Mouse (Mus musculus) heart, embryonic 16.5 days (tissue): ENCODE results near the gene Inpp5d. TPM values are rescaled to one million over a fixed set of nuclear protein-coding genes. Genes with fewer than 3 reads are reported as not detected.

ENCODE experiments used
- ATAC-seq: fragments of 200-750 bp; cut with Nextera tagmentation; replicated peaks from 2 replicates; pipeline ENCODE4 v1.8.0; 2017; ENCODE audit warnings: moderate number of reproducible peaks; ENCODE audit not compliant: insufficient read depth, low FRiP score; ENCODE audit errors: extremely low read depth
- H3K27ac ChIP-seq: fragments of 300-500 bp; sonication (generic); 2 replicates; pipeline ENCODE4 v1.5.1; 2014; ENCODE audit warnings: mild to moderate bottlenecking, low read length, control low read depth, moderate library complexity
- H3K27me3 ChIP-seq: fragments of 300-500 bp; sonication (generic); 2 replicates; pipeline ENCODE4 v1.6.1; 2014; ENCODE audit warnings: low read length, mixed read lengths; ENCODE audit not compliant: control insufficient read depth, insufficient read depth
- H3K36me3 ChIP-seq: fragments of 300-500 bp; sonication (generic); 2 replicates; pipeline ENCODE4 v1.6.1; 2014; ENCODE audit not compliant: control insufficient read depth, insufficient read depth
- H3K4me1 ChIP-seq: fragments of 300-500 bp; sonication (generic); 2 replicates; pipeline ENCODE4 v1.6.1; 2014; ENCODE audit warnings: low read length, mixed read lengths; ENCODE audit not compliant: control insufficient read depth, insufficient read depth
- H3K4me2 ChIP-seq: fragments of 300-500 bp; sonication (generic); 2 replicates; pipeline ENCODE4 v1.6.1; 2014; ENCODE audit warnings: low read depth, mild to moderate bottlenecking, control low read depth, low read length
- H3K4me3 ChIP-seq: fragments of 300-500 bp; sonication (generic); 2 replicates; pipeline ENCODE4 v1.5.1; 2014; ENCODE audit warnings: mild to moderate bottlenecking, control low read depth, low read length
- H3K9ac ChIP-seq: fragments of 300-500 bp; sonication (generic); 2 replicates; pipeline ENCODE4 v1.6.1; 2014; ENCODE audit warnings: low read length, control low read depth
- H3K9me3 ChIP-seq: fragments of 300-500 bp; sonication (generic); replicated peaks from 2 replicates; pipeline ENCODE4 v1.6.1; 2016; ENCODE audit warnings: low read length; ENCODE audit not compliant: control insufficient read depth
- WGBS: fragments of 180-500 bp; shearing (Covaris S2); extraction: QIAGEN DNeasy Blood & Tissue Kit; methylation state at CpG from one replicate; pipeline ENCODE4 v1.1.7; 2014; 5-methylcytosine and 5-hydroxymethylcytosine counted together
- polyA plus RNA-seq: library from polyadenylated mRNA; unstranded; fragments of >200 nt; fragmentation: Nextera tagmentation; extraction: Ambion mirVana; gene quantifications from 2 replicates; pipeline ENCODE4 v1.2.1, GENCODE M21; 2015

The Inpp5d gene
- polyA plus RNA-seq, 1 experiment from 2014 or later = 6.9 TPM

DNA sequence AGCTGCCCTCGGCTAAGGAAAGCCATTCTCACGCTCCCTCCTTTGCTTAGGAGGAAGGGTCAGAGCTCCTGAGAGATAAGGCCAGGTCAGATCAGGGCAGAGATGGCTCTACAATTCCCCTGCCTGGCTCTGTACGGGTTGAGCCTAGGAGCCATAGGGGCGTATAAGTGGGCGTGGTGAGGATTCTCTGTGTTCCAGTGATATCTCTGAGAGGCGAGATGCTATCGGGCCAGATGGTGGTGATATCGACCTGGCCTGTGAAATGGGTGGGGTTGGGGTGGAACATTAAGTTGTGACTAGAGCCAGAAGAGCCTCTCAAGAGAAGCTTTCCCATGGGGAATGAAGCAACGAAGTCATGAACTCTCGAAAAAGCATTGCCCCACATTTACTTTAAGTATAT lies 11.5 kb downstream of the Inpp5d start:
- no peak overlapping the region for H3K9ac ChIP-seq
- H3K4me3 ChIP-seq = no peak overlapping the region
- H3K36me3 ChIP-seq = no peaks in the 10 kb centered on the region
- no peak for ATAC-seq
- no peak overlapping the region for H3K27ac ChIP-seq
- 59% methylated on average over 10 of the region's 10 CpGs for WGBS
- no peak overlapping the region for H3K4me2 ChIP-seq
- no peaks in the 10 kb centered on the region for H3K9me3 ChIP-seq
- no peaks in the 10 kb centered on the region; the same call in 1 of the 2 replicates for H3K27me3 ChIP-seq
- H3K4me1 ChIP-seq = peaks cover 6% of the 10 kb centered on the region

DNA sequence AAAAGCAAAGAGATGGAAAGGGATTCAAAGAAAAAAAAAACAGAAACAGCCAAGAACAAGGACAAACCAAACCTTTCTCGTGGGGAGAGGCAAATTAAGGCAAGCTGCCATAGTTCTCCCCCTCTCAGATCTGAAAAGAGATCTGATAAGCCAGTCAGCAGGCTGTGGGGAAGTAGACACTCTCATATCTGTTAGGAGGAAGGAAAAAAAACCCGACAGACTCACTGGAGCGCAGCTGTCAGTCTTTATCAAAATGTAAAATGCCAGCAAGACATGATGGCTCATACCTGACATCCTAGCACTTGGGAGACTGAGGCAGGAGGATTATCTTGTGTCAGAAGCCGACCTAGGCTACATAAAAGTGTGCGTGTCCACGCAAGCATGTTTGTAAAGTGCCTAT lies 12.1 kb downstream of the Inpp5d start:
- no peak overlapping the region for H3K4me3 ChIP-seq
- H3K4me2 ChIP-seq = no peak overlapping the region
- H3K27me3 ChIP-seq = no peaks in the 10 kb centered on the region; the same call in 1 of the 2 replicates
- ATAC-seq = no peak
- no peak overlapping the region for H3K27ac ChIP-seq
- no peaks in the 10 kb centered on the region for H3K36me3 ChIP-seq
- WGBS = 53% methylated on average over 6 of the region's 6 CpGs
- no peak overlapping the region for H3K9ac ChIP-seq
- no peaks in the 10 kb centered on the region for H3K9me3 ChIP-seq
- peaks cover 4% of the 10 kb centered on the region for H3K4me1 ChIP-seq

DNA sequence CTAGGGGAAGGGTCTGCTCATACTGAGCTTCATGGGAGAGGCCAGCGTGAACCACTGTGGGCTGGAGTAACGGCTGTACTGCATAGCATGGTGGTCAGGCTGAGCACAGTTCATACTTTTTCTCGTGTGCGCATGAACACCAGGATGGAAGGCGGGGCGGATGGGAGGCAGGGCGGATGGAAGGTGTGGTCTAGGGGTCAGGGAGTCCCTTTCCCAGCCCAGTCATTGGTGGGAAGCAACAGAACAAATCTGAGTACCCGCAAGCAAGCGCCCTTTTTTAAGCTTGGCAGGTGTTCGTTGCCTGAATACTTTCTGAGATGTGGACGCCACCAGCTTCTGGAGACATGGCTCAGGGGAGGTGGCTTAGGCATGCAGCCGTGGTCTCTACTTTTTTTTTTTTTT lies 16.6 kb downstream of the Inpp5d start:
- Histone ChIP-seq H3K27me3 (no peaks in the 10 kb centered on the region), H3K9ac (no peak overlapping the region), H3K4me3 (no peak overlapping the region), H3K9me3 (no peaks in the 10 kb centered on the region), H3K4me1 (0 out of 2 replicates have a peak, but pooled peaks cover 2% of the 10 kb centered on the region), H3K27ac (no peak overlapping the region), H3K4me2 (no peak overlapping the region), H3K36me3 (no peaks in the 10 kb centered on the region)
- 80% methylated on average over 12 of the region's 12 CpGs for WGBS
- 0 out of 2 replicates have a peak, but pooled peaks have one; percentile 12 for ATAC-seq

DNA sequence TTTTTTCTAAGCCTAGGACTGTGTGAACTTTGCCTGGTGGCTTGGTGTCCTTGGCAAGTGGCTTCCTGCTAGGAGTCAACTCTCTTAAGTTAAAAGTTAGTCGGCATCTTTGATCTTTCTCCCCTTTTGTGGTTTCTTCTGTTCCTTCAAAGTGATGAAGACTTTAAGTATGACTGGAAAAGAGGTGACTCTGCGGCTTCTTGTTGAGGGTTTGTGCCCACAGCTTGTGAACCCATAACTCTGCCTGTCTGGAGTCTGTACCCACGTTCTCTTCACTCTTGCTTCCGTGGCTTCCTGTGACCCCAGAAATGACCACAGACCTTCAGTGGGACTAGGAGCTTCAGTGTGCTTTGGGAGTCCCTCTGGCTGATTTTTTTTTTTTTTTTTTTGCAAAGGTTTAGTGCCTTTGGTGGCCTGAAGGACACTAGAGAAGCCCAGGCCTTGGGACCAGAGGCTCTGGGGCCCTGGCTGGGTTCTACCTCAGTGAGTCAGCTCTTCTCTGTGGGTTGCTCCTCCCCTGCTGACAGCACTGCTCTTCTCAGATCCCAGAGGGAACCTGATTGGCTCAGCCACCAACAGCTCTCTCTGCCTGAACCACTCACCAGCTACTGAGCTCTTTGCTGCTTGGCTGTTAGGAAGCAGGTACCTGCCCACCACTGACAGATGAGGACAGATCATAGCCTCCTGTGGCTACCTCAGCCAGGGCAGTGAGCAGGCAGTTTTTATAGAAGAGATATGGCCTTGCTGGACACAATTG lies 17.2 kb downstream of the Inpp5d start:
- Histone ChIP-seq H3K36me3 (no peaks in the 10 kb centered on the region), H3K9ac (no peak overlapping the region), H3K27ac (no peak overlapping the region), H3K4me1 (0 out of 2 replicates have a peak, but pooled peaks cover 2% of the 10 kb centered on the region), H3K4me3 (no peak overlapping the region), H3K9me3 (no peaks in the 10 kb centered on the region), H3K27me3 (no peaks in the 10 kb centered on the region), H3K4me2 (no peak overlapping the region)
- ATAC-seq = peak; percentile 71
- WGBS = 84% methylated on average over 4 of the region's 4 CpGs

DNA sequence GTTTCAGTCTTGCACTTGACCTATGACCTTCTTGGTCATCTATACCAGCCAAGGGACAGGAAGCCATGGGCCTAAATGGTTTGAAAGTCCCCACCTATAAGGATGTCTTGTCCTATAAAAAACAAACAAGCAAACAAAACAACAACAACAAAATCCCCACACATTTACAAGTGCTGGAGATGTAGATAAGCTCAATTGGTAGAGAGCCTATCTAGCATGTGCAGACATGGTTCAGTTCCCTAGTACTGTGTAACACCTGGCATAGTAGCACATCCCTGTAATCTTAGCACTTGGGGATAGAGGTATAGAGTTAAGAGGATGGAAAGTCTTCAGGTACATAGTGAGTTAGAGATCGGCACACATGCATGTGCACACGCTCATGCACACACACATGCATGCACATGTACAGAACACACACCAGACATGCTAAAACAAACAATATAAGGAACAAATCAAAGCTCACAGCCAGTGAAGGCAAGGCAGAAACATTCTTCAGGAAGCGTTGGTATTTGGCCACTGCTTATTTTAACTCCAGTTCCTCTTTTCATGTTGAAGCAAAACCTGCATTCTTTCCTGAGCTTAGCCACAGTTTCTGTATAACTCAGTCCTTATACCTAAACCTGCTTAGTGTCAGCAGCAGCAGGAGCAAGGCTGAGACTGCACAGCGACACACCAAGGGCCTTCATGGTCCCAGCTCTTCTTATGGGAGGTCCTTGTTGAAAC lies 17.9 kb downstream of the Inpp5d start:
- ATAC-seq = no peak
- 74% methylated on average over 4 of the region's 4 CpGs for WGBS
- no peak overlapping the region for H3K9ac ChIP-seq
- H3K4me2 ChIP-seq = no peak overlapping the region
- 0 out of 2 replicates have a peak, but pooled peaks cover 2% of the 10 kb centered on the region for H3K4me1 ChIP-seq
- no peaks in the 10 kb centered on the region for H3K27me3 ChIP-seq
- no peak overlapping the region for H3K27ac ChIP-seq
- no peaks in the 10 kb centered on the region for H3K9me3 ChIP-seq
- no peaks in the 10 kb centered on the region for H3K36me3 ChIP-seq
- H3K4me3 ChIP-seq = no peak overlapping the region

DNA sequence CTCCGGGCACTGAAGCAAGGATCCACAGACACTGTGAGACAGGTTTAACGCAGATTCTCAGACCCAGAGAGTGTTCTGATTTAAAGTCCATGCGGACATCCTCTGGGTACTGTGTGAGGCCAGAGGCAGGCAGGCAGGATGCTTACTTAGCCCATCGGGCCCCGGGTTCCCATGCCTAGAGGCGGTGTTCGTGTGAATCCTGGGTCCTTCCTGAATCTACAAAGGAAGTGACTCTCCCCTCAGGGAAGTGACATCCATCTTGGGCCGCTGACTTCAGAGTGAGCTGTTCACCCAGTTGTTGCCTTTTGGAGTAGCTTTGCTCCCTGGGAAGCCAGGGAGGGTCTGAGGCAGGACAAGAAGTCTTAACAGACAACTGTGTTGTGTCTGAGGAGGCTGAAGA lies 19.6 kb downstream of the Inpp5d start:
- 72% methylated on average over 8 of the region's 8 CpGs for WGBS
- H3K4me2 ChIP-seq = peak overlapping the region; percentile 31; the same call in 1 of the 2 replicates
- ATAC-seq = no peak
- peak overlapping the region; percentile 75 for H3K27ac ChIP-seq
- H3K36me3 ChIP-seq = no peaks in the 10 kb centered on the region
- H3K4me3 ChIP-seq = no peak overlapping the region
- no peaks in the 10 kb centered on the region for H3K9me3 ChIP-seq
- H3K27me3 ChIP-seq = no peaks in the 10 kb centered on the region
- no peak overlapping the region for H3K9ac ChIP-seq
- H3K4me1 ChIP-seq = 0 out of 2 replicates have a peak, but pooled peaks cover 2% of the 10 kb centered on the region

DNA sequence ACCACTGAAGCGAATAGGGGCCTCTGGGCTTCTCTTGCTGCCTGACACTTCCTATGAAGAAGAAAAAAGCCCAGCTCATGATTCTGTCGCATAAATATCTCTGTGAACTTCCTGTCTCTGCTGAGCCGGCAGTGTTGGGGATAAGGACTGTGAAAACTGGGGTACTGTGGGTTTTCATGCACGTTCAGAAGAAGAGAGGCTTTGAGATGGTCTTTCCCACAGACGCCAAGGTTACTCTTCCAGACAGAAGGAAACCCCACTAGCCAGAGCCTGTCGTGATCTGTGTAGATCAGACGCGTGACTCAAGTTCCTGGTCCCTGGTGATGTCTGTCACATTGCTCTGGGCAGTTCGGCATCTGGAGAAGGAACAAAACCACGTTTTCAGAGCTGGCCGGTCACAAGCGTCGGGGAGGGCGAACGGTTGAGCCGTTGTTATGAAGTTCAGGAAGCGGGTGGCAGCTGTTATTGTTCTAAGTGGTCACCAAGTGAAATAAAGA lies 20.1 kb downstream of the Inpp5d start:
- 46% methylated on average over 17 of the region's 17 CpGs for WGBS
- H3K9me3 ChIP-seq = no peaks in the 10 kb centered on the region
- no peak overlapping the region for H3K9ac ChIP-seq
- H3K27ac ChIP-seq = peak overlapping the region; percentile 75
- 0 out of 2 replicates have a peak, but pooled peaks cover 2% of the 10 kb centered on the region for H3K4me1 ChIP-seq
- H3K4me2 ChIP-seq = peak overlapping the region; percentile 31
- H3K36me3 ChIP-seq = no peaks in the 10 kb centered on the region
- no peak overlapping the region for H3K4me3 ChIP-seq
- ATAC-seq = no peak; the same call in 1 of the 2 replicates
- H3K27me3 ChIP-seq = no peaks in the 10 kb centered on the region

DNA sequence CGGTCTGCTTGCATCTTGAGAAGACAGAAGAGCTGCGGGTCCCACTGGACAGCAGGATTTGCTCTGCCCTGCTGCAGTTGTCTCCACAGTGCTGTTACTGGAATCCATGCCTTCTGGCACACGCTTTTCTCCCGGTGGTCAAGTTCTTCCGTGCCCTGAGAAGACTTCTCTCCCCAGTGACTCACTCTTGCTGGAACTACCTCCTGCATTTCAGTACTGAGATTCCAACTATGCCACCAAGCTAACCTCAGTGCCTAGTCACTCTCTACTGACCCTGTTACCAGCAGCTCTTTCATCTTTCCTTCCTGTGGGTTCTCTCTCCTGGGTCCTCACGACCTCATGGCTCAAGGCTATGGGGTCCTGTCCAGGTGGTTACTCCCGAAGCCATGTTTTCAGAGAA lies 22.9 kb downstream of the Inpp5d start:
- Histone ChIP-seq H3K4me3 (no peak overlapping the region), H3K9me3 (no peaks in the 10 kb centered on the region), H3K9ac (no peak overlapping the region), H3K27me3 (no peaks in the 10 kb centered on the region), H3K36me3 (no peaks in the 10 kb centered on the region), H3K4me2 (no peak overlapping the region), H3K4me1 (no peaks in the 10 kb centered on the region), H3K27ac (no peak overlapping the region)
- 78% methylated on average over 7 of the region's 7 CpGs for WGBS
- ATAC-seq = no peak

DNA sequence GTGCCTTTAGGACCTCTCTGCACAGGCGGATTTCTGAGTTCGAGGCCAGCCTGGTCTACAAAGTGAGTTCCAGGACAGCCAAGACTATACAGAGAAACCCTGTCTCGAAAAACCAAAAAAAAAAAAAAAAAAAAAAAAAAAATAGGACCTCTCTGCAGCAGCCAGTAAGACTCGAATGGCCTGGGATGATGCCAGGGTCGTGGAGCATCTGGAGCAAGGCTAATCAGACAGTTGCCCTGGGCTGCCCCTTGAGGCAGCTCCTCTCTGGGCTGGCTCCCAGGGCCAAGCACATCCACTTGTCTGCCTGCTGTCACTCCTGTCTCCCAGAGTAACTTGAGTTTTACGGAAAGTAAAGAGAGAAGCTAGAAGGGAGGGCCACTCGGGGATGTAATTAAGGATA lies 24.9 kb downstream of the Inpp5d start:
- 70% methylated on average over 7 of the region's 7 CpGs for WGBS
- no peaks in the 10 kb centered on the region for H3K4me1 ChIP-seq
- no peak overlapping the region for H3K27ac ChIP-seq
- no peaks in the 10 kb centered on the region for H3K27me3 ChIP-seq
- no peak overlapping the region for H3K9ac ChIP-seq
- no peaks in the 10 kb centered on the region for H3K9me3 ChIP-seq
- H3K4me3 ChIP-seq = no peak overlapping the region
- H3K36me3 ChIP-seq = no peaks in the 10 kb centered on the region
- H3K4me2 ChIP-seq = no peak overlapping the region
- no peak for ATAC-seq
